Mouse (Mus musculus): ENCODE measurements around the gene Itih5. TPM values are rescaled to one million over a fixed set of nuclear protein-coding genes. Genes with fewer than 3 reads are reported as not detected.

Itih5 gene
- total and polyA plus RNA-seq, 3 experiments, result not detected

GRCm38 (mm10) chr2:10226907-10227306 lies 73.5 kb downstream of the Itih5 start:
- Histone ChIP-seq H3K27me3 (ENCODE audit: control insufficient read depth in 1 of 2, insufficient read depth in 2 of 2, low read length in 2 of 2) (no peaks in the 10 kb centered on the region), H3K27ac (ENCODE audit: control insufficient read depth, low read depth, low read length) (no peak overlapping the region), H3K79me2 (ENCODE audit: control insufficient read depth, insufficient read depth, low read length, poor library complexity) (no peaks in the 10 kb centered on the region), H3K9me3 (replicated peaks; ENCODE audit: insufficient read depth, low read length) (no peaks in the 10 kb centered on the region), H3K4me3 (ENCODE audit: control insufficient read depth in 1 of 2, insufficient read depth in 1 of 2, low read depth in 2 of 2, low read length in 2 of 2) (no peak overlapping the region), H3K36me3 (ENCODE audit: control insufficient read depth in 1 of 2, insufficient read depth in 2 of 2, low read length in 2 of 2) (no peaks in the 10 kb centered on the region), H3K9ac (ENCODE audit: control insufficient read depth, low read depth, low read length, poor library complexity, severe bottlenecking) (no peak overlapping the region), H3K4me1 (ENCODE audit: control insufficient read depth in 1 of 2, insufficient read depth in 2 of 2, low read length in 2 of 2) (no peaks in the 10 kb centered on the region)
- TF ChIP-seq NELFE (IDR thresholded peaks at IDR 0.05; ENCODE audit: low read depth, low read length) (no peak), CHD2 (IDR thresholded peaks at IDR 0.05; ENCODE audit: low read length) (no peak), MAX (IDR thresholded peaks at IDR 0.05; ENCODE audit: low read length) (no peak), MAFK (IDR thresholded peaks at IDR 0.05; ENCODE audit: borderline replicate concordance, low read depth, low read length) (no peak), MXI1 (IDR thresholded peaks at IDR 0.05; ENCODE audit: low read depth, low read length) (no peak), MEF2A (IDR thresholded peaks at IDR 0.05; ENCODE audit: extremely low read depth, insufficient replicate concordance, low read depth, low read length, poor library complexity, severe bottlenecking) (no peak)
- no peak for DNase-seq (ENCODE audit: low read depth, low spot score)

- no peaks in the 10 kb centered on the region for H3K79me2 ChIP-seq (ENCODE audit: control insufficient read depth, insufficient read depth, low read length, poor library complexity)
- no peak for DNase-seq (ENCODE audit: low read depth, low spot score)
- TF ChIP-seq USF1 (IDR thresholded peaks at IDR 0.05; ENCODE audit: low read depth, low read length) (no peak), E2F4 (IDR thresholded peaks at IDR 0.05; ENCODE audit: borderline replicate concordance, low read depth, low read length) (no peak), HCFC1 (IDR thresholded peaks at IDR 0.05; ENCODE audit: low read depth, low read length) (no peak), MEF2A (IDR thresholded peaks at IDR 0.05; ENCODE audit: extremely low read depth, insufficient replicate concordance, low read depth, low read length, poor library complexity, severe bottlenecking) (no peak), GATA1 (IDR thresholded peaks at IDR 0.05; ENCODE audit: low read depth, low read length) (no peak), USF2 (IDR thresholded peaks at IDR 0.05; ENCODE audit: borderline replicate concordance in 1 of 2, insufficient read depth in 1 of 2, low read depth in 1 of 2, low read length in 2 of 2) (no peak), MXI1 (IDR thresholded peaks at IDR 0.05; ENCODE audit: low read depth, low read length) (no peak), ELF1 (IDR thresholded peaks at IDR 0.05; ENCODE audit: low read depth, low read length) (no peak), ZMIZ1 (IDR thresholded peaks at IDR 0.05; ENCODE audit: low read depth, low read length) (no peak), MAZ (IDR thresholded peaks at IDR 0.05; ENCODE audit: low read depth, low read length) (no peak), NELFE (IDR thresholded peaks at IDR 0.05; ENCODE audit: low read depth, low read length) (no peak), SIN3A (IDR thresholded peaks at IDR 0.05; ENCODE audit: low read length) (no peak), ZC3H11A (IDR thresholded peaks at IDR 0.05; ENCODE audit: low read depth, low read length) (no peak), TAL1 (IDR thresholded peaks at IDR 0.05; ENCODE audit: low read length) (no peak), CHD2 (IDR thresholded peaks at IDR 0.05; ENCODE audit: low read length) (no peak), EP300 (IDR thresholded peaks at IDR 0.05; ENCODE audit: low read depth in 1 of 2, low read length in 2 of 2) (no peak), ZKSCAN1 (IDR thresholded peaks at IDR 0.05; ENCODE audit: low read depth, low read length) (no peak)
These were observed 78.6 kb downstream of the Itih5 start for GRCm38 (mm10) chr2:10231971-10232370.

More at GRCm38 (mm10) chr2:10231971-10232370, 78.6 kb downstream of the Itih5 start:
- no peak overlapping the region for H3K9ac ChIP-seq (ENCODE audit: control insufficient read depth, low read depth, low read length, poor library complexity, severe bottlenecking)
- H3K36me3 ChIP-seq (ENCODE audit: control insufficient read depth in 1 of 2, insufficient read depth in 2 of 2, low read length in 2 of 2), result no peaks in the 10 kb centered on the region
- no peak overlapping the region for H3K27ac ChIP-seq (ENCODE audit: control insufficient read depth, low read depth, low read length)
- no peaks in the 10 kb centered on the region for H3K9me3 ChIP-seq (replicated peaks; ENCODE audit: insufficient read depth, low read length)
- H3K4me3 ChIP-seq (ENCODE audit: control insufficient read depth in 1 of 2, insufficient read depth in 1 of 2, low read depth in 2 of 2, low read length in 2 of 2), result no peak overlapping the region
- H3K4me1 ChIP-seq (ENCODE audit: control insufficient read depth in 1 of 2, insufficient read depth in 2 of 2, low read length in 2 of 2), result no peaks in the 10 kb centered on the region
- H3K27me3 ChIP-seq (ENCODE audit: control insufficient read depth in 1 of 2, insufficient read depth in 2 of 2, low read length in 2 of 2), result no peaks in the 10 kb centered on the region
